Mouse (Mus musculus) CH12.LX (cell line): ENCODE measurements at regions not wholly inside any gene's neighbourhood (a gene's known extent, or its start where the extent isn't known, plus 50 kb on each side); places are given as distances from the start of the nearest gene placed in this dataset.

Source experiments
- DNase-seq: peaks from one replicate; pipeline ENCODE4 v3.0.0-alpha.2; 2013; ENCODE audit errors: extremely low read depth
- H3K27ac ChIP-seq: 2 replicates; pipeline ENCODE4 v1.5.1; 2012; ENCODE audit warnings: low read depth, mild to moderate bottlenecking, control low read depth, moderate library complexity; ENCODE audit not compliant: insufficient read depth
- H3K27me3 ChIP-seq: replicated peaks from 2 replicates; pipeline ENCODE3; 2012; ENCODE audit warnings: inconsistent platforms
- H3K36me3 ChIP-seq, 2 experiments: replicated peaks in 1 of 2; 2 replicates each; pipeline versions ENCODE3 to v1.6.1; 2012; ENCODE audit warnings: inconsistent platforms in 1 of 2, low read length in 1 of 2, mild to moderate bottlenecking in 1 of 2, mixed read lengths in 1 of 2, moderate library complexity in 1 of 2; ENCODE audit not compliant: control insufficient read depth in 1 of 2, insufficient read depth in 1 of 2
- H3K4me1 ChIP-seq, 2 experiments: 2 replicates each; pipeline ENCODE4 v1.6.1; 2012; ENCODE audit warnings: inconsistent platforms in 1 of 2, moderate library complexity in 1 of 2; ENCODE audit not compliant: insufficient read depth in 2 of 2, control insufficient read depth in 1 of 2
- H3K4me2 ChIP-seq: 2 replicates; pipeline ENCODE4 v1.6.1; 2012; ENCODE audit warnings: low read depth, mild to moderate bottlenecking, control low read depth; ENCODE audit not compliant: poor library complexity, insufficient read depth, severe bottlenecking
- H3K4me3 ChIP-seq, 3 experiments: fragments of 150-350 bp in 1 of 3; sonication (generic) in 1 of 3; replicated peaks in 1 of 3; 2 replicates each; pipeline versions ENCODE3 to v1.5.1; 2011 to 2012; ENCODE audit warnings: low read depth in 2 of 3, low read length in 2 of 3, mild to moderate bottlenecking in 2 of 3, moderate library complexity in 2 of 3, control low read depth in 1 of 3, improper control_type of control experiment in 1 of 3, inconsistent platforms in 1 of 3, mixed read lengths in 1 of 3; ENCODE audit not compliant: poor library complexity in 1 of 3
- H3K79me2 ChIP-seq: replicated peaks from 2 replicates; pipeline ENCODE4 v1.6.1; 2012; ENCODE audit warnings: mild to moderate bottlenecking, moderate library complexity; ENCODE audit not compliant: control insufficient read depth, poor library complexity, insufficient read depth, severe bottlenecking; ENCODE audit errors: extremely low read depth
- H3K9ac ChIP-seq: 2 replicates; pipeline ENCODE4 v1.6.1; 2012; ENCODE audit warnings: low read depth, mild to moderate bottlenecking, control low read depth, moderate library complexity; ENCODE audit not compliant: insufficient read depth
- H3K9me3 ChIP-seq: replicated peaks from 2 replicates; pipeline ENCODE3; 2012; ENCODE audit warnings: low read length, inconsistent platforms, mixed read lengths
- CHD1 ChIP-seq: IDR thresholded peaks from 2 replicates; pipeline ENCODE4 v1.6.1; 2012; ENCODE audit warnings: low read depth, low read length, improper control_type of control experiment, inconsistent platforms
- CTCF ChIP-seq, 2 experiments: IDR thresholded peaks in 1 of 2; conservative IDR thresholded peaks in 1 of 2; 2 replicates each; pipeline ENCODE4 v1.5.1; 2011 to 2012; ENCODE audit warnings: low read depth in 2 of 2, low read length in 2 of 2, improper control_type of control experiment in 1 of 2, inconsistent platforms in 1 of 2, mild to moderate bottlenecking in 1 of 2, moderate library complexity in 1 of 2
- ETS1 ChIP-seq: conservative IDR thresholded peaks from 2 replicates; pipeline ENCODE4 v1.6.1; 2012; ENCODE audit warnings: low read depth, mild to moderate bottlenecking, inconsistent platforms, low read length, improper control_type of control experiment, moderate library complexity
- HCFC1 ChIP-seq: IDR thresholded peaks from 2 replicates; pipeline ENCODE4 v1.6.1; 2012; ENCODE audit warnings: low read depth, mild to moderate bottlenecking, inconsistent platforms, low read length, improper control_type of control experiment
- IRF4 ChIP-seq: IDR thresholded peaks from 2 replicates; pipeline ENCODE4 v1.6.1; 2014; ENCODE audit warnings: low read depth, mild to moderate bottlenecking, inconsistent platforms, low read length, improper control_type of control experiment
- KAT2A ChIP-seq: IDR thresholded peaks from 2 replicates; pipeline ENCODE4 v1.6.1; 2012; ENCODE audit warnings: low read length, improper control_type of control experiment, inconsistent platforms; ENCODE audit not compliant: insufficient replicate concordance
- MAFK ChIP-seq: IDR thresholded peaks from 2 replicates; pipeline ENCODE4 v1.6.1; 2011; ENCODE audit warnings: low read length, improper control_type of control experiment; ENCODE audit not compliant: insufficient replicate concordance
- MAX ChIP-seq: IDR thresholded peaks from 2 replicates; pipeline ENCODE4 v1.6.1; 2011; ENCODE audit warnings: low read length, improper control_type of control experiment
- MYC ChIP-seq: IDR thresholded peaks from 2 replicates; pipeline ENCODE4 v1.6.1; 2011; ENCODE audit warnings: low read depth, mild to moderate bottlenecking, improper control_type of control experiment, low read length
- NRF1 ChIP-seq: IDR thresholded peaks from 2 replicates; pipeline ENCODE4 v1.6.1; 2014; ENCODE audit warnings: low read depth, mild to moderate bottlenecking, inconsistent platforms, low read length, improper control_type of control experiment, moderate library complexity
- PAX5 ChIP-seq: IDR thresholded peaks from 2 replicates; pipeline ENCODE4 v1.6.1; 2012; ENCODE audit warnings: low read length, inconsistent platforms, mixed read lengths
- POLR2AphosphoS2 ChIP-seq: IDR thresholded peaks from 2 replicates; pipeline ENCODE4 v1.6.1; 2011; ENCODE audit warnings: low read depth, low read length, improper control_type of control experiment
- RAD21 ChIP-seq: IDR thresholded peaks from 2 replicates; pipeline ENCODE4 v1.6.1; 2011; ENCODE audit warnings: low read depth, mild to moderate bottlenecking, low read length, improper control_type of control experiment, moderate library complexity
- TBP ChIP-seq: conservative IDR thresholded peaks from 2 replicates; pipeline ENCODE4 v1.6.1; 2011; ENCODE audit warnings: low read depth, low read length, improper control_type of control experiment
- UBTF ChIP-seq: IDR thresholded peaks from 2 replicates; pipeline ENCODE4 v1.6.1; 2012; ENCODE audit warnings: low read depth, mild to moderate bottlenecking, inconsistent platforms, low read length, improper control_type of control experiment, moderate library complexity
- USF2 ChIP-seq: conservative IDR thresholded peaks from 2 replicates; pipeline ENCODE4 v1.6.1; 2011; ENCODE audit warnings: low read depth, low read length, improper control_type of control experiment
- dilution Hi-C: fragments of 300-500 bp; cut with MboI; formaldehyde crosslinking; loops from 2 replicates; pipeline ENCODE4 v1.14.3; 2020; ENCODE audit warnings: low sequenced_read_pairs; ENCODE audit not compliant: extremely low pct_unique_long_range_greater_than_20kb, extremely low pct_ligation_motif_present
- in situ Hi-C: fragments of 300-500 bp; cut with MboI; formaldehyde crosslinking; loops from 3 replicates; pipeline ENCODE4 v1.14.3; 2019; ENCODE audit warnings: low sequenced_read_pairs, low pct_ligation_motif_present, low pct_unique_long_range_greater_than_20kb, mixed read lengths

GRCm38 (mm10) chr7:70604471-70605174 is 238.1 kb upstream of the Nr2f2 start:
- Histone ChIP-seq H3K36me3 (no peaks in the 10 kb centered on the region), H3K4me3 (no peak overlapping the region), H3K27ac (no peak overlapping the region), H3K27me3 (no peaks in the 10 kb centered on the region), H3K9ac (no peak overlapping the region), H3K9me3 (peaks cover 64% of the 10 kb centered on the region), H3K4me1 (no peaks in the 10 kb centered on the region), H3K79me2 (no peaks in the 10 kb centered on the region), H3K4me2 (no peak overlapping the region)
- TF ChIP-seq IRF4: no peak
- dilution Hi-C loops: no loop called here
- in situ Hi-C loops: no loop called here
- DNase-seq: no peak

DNA sequence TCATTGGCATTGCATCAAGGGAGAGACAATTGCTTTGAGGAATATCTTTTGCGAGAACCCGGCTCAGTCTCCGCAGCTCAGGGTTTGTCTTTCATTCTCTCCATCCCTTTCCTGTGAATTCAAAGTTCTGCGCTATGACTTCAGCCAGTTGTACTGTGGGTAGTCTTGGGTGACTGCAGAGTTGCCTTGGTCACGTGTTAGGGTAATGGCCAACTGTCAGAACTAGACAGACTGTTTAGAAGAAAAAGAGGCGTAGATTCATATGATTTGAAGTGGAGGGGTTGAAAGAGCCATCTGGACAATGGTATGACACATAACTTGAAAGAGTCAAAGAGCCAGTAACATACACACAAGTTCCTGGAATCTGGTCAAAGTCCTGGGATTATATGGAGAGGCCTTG is 226.5 kb upstream of the Nr2f2 start:
- H3K4me1 ChIP-seq: no peaks in the 10 kb centered on the region
- no peaks in the 10 kb centered on the region for H3K79me2 ChIP-seq
- TF ChIP-seq MYC (no peak), USF2 (no peak), UBTF (no peak), KAT2A (no peak), PAX5 (no peak), NRF1 (no peak), IRF4 (no peak), POLR2AphosphoS2 (no peak), TBP (no peak), MAX (no peak), MAFK (no peak), RAD21 (no peak), HCFC1 (no peak), CTCF (conservative IDR thresholded peaks at IDR 0.05 in 1 of 2, IDR thresholded peaks at IDR 0.05 in 1 of 2; ENCODE audit: low read depth in 2 of 2, low read length in 2 of 2) (no peak), ETS1 (no peak), CHD1 (no peak)
- no peak for DNase-seq
- H3K4me2 ChIP-seq: no peak overlapping the region
- no peak overlapping the region for H3K9ac ChIP-seq
- dilution Hi-C loops: no loop called here
- H3K27me3 ChIP-seq: no peaks in the 10 kb centered on the region
- H3K4me3 ChIP-seq: no peak overlapping the region
- no peak overlapping the region for H3K27ac ChIP-seq
- peaks cover 50% of the 10 kb centered on the region for H3K9me3 ChIP-seq
- in situ Hi-C loops: no loop called here
- H3K36me3 ChIP-seq: no peaks in the 10 kb centered on the region
